Mouse (Mus musculus) MEL (cell line): ENCODE measurements around the gene Hoxb8. TPM values are rescaled to one million over a fixed set of nuclear protein-coding genes. Genes with fewer than 3 reads are reported as not detected.

ENCODE experiments used
- DNase-seq: peaks from one replicate; pipeline ENCODE4 v3.0.0; 2011; ENCODE audit warnings: low read depth, low spot score
- H3K27ac ChIP-seq: 2 replicates; pipeline ENCODE4 v1.5.1; 2012; ENCODE audit warnings: low read depth, mild to moderate bottlenecking, control low read depth, low read length, moderate library complexity; ENCODE audit not compliant: control insufficient read depth
- H3K27me3 ChIP-seq, 2 experiments: fragments of 150-350 bp in 1 of 2; sonication (generic) in 1 of 2; 2 replicates each; pipeline ENCODE4 v1.6.1; 2012; ENCODE audit warnings: low read length in 2 of 2, mild to moderate bottlenecking in 2 of 2, improper control_type of control experiment in 1 of 2, moderate library complexity in 1 of 2; ENCODE audit not compliant: insufficient read depth in 2 of 2, control insufficient read depth in 1 of 2
- H3K36me3 ChIP-seq, 2 experiments: 2 replicates each; pipeline ENCODE4 v1.6.1; 2012 to 2014; ENCODE audit warnings: low read length in 2 of 2, improper control_type of control experiment in 1 of 2, inconsistent platforms in 1 of 2, mild to moderate bottlenecking in 1 of 2; ENCODE audit not compliant: insufficient read depth in 2 of 2, control insufficient read depth in 1 of 2
- H3K4me1 ChIP-seq, 2 experiments: fragments of 150-350 bp in 1 of 2; sonication (generic) in 1 of 2; 2 replicates each; pipeline ENCODE4 v1.6.1; 2012; ENCODE audit warnings: low read length in 2 of 2, improper control_type of control experiment in 1 of 2, mild to moderate bottlenecking in 1 of 2; ENCODE audit not compliant: insufficient read depth in 2 of 2, control insufficient read depth in 1 of 2
- H3K4me3 ChIP-seq, 2 experiments: fragments of 150-350 bp in 1 of 2; sonication (generic) in 1 of 2; 2 replicates each; pipeline ENCODE4 v1.5.1; 2012; ENCODE audit warnings: low read depth in 2 of 2, low read length in 2 of 2, mild to moderate bottlenecking in 2 of 2, moderate library complexity in 2 of 2, control low read depth in 1 of 2, improper control_type of control experiment in 1 of 2; ENCODE audit not compliant: control insufficient read depth in 1 of 2, insufficient read depth in 1 of 2
- H3K79me2 ChIP-seq: 2 replicates; pipeline ENCODE4 v1.6.1; 2012; ENCODE audit warnings: mild to moderate bottlenecking, low read length, moderate library complexity; ENCODE audit not compliant: control insufficient read depth, poor library complexity, insufficient read depth
- H3K9ac ChIP-seq: 2 replicates; pipeline ENCODE4 v1.6.1; 2012; ENCODE audit warnings: low read depth, mild to moderate bottlenecking, control low read depth, low read length, moderate library complexity; ENCODE audit not compliant: control insufficient read depth, poor library complexity, severe bottlenecking
- H3K9me3 ChIP-seq: fragments of 150-350 bp; sonication (generic); replicated peaks from 2 replicates; pipeline ENCODE4 v1.6.1; 2012; ENCODE audit warnings: mild to moderate bottlenecking, low read length, improper control_type of control experiment, moderate library complexity; ENCODE audit not compliant: insufficient read depth
- CHD2 ChIP-seq: IDR thresholded peaks from 2 replicates; pipeline ENCODE4 v1.6.1; 2011; ENCODE audit warnings: low read length, improper control_type of control experiment
- CTCF ChIP-seq, 3 experiments: IDR thresholded peaks in 2 of 3; conservative IDR thresholded peaks in 1 of 3; 2 replicates each; pipeline ENCODE4 v1.5.1; 2011 to 2012; ENCODE audit warnings: low read length in 3 of 3, low read depth in 2 of 3, mild to moderate bottlenecking in 2 of 3, improper control_type of control experiment in 1 of 3, inconsistent platforms in 1 of 3, mixed read lengths in 1 of 3, moderate library complexity in 1 of 3; ENCODE audit not compliant: control insufficient read depth in 1 of 3, insufficient read depth in 1 of 3, poor library complexity in 1 of 3, severe bottlenecking in 1 of 3
- GABPA ChIP-seq: IDR thresholded peaks from 2 replicates; pipeline ENCODE4 v1.6.1; 2012; ENCODE audit warnings: low read depth, mild to moderate bottlenecking, inconsistent platforms, low read length, improper control_type of control experiment, moderate library complexity
- HCFC1 ChIP-seq: IDR thresholded peaks from 2 replicates; pipeline ENCODE4 v1.6.1; 2012; ENCODE audit warnings: low read depth, mild to moderate bottlenecking, inconsistent platforms, low read length, improper control_type of control experiment, moderate library complexity
- POLR2AphosphoS2 ChIP-seq: IDR thresholded peaks from 2 replicates; pipeline ENCODE4 v1.6.1; 2011; ENCODE audit warnings: low read length, improper control_type of control experiment
- RAD21 ChIP-seq: IDR thresholded peaks from 2 replicates; pipeline ENCODE4 v1.6.1; 2011; ENCODE audit warnings: mild to moderate bottlenecking, low read depth, low read length, improper control_type of control experiment
- SMC3 ChIP-seq: IDR thresholded peaks from 2 replicates; pipeline ENCODE4 v1.6.1; 2011; ENCODE audit warnings: low read depth, low read length, improper control_type of control experiment
- TAL1 ChIP-seq: IDR thresholded peaks from 2 replicates; pipeline ENCODE4 v1.6.1; 2012; ENCODE audit warnings: mild to moderate bottlenecking, inconsistent platforms, low read length, moderate library complexity, mixed read lengths
- TCF12 ChIP-seq: IDR thresholded peaks from 2 replicates; pipeline ENCODE4 v1.6.1; 2014; ENCODE audit warnings: low read depth, mild to moderate bottlenecking, inconsistent platforms, low read length, improper control_type of control experiment, moderate library complexity
- ZMIZ1 ChIP-seq: IDR thresholded peaks from 2 replicates; pipeline ENCODE4 v1.6.1; 2012; ENCODE audit warnings: low read depth, mild to moderate bottlenecking, inconsistent platforms, low read length, improper control_type of control experiment, moderate library complexity
- polyA plus RNA-seq, 2 experiments: library from polyadenylated mRNA; stranded (reverse) in 1 of 2; unstranded in 1 of 2; fragments of >175 nt in 1 of 2; fragments of >200 nt in 1 of 2; gene quantifications; 2 replicates each; pipeline versions ENCODE4 v1.2.1 to v1.2.4; 2012; ENCODE audit warnings: low replicate concordance in 2 of 2, low read depth in 1 of 2; ENCODE audit not compliant: insufficient read length in 2 of 2, insufficient read depth in 1 of 2, missing spikeins in 1 of 2
- total RNA-seq: library from RNA; depleted of rRNA; stranded (reverse); fragments of 300-350 nt; gene quantifications from 2 replicates; pipeline ENCODE4 v1.2.3, GENCODE M21; 2012

Gene Hoxb8
- total and polyA plus RNA-seq, 3 experiments: not detected

DNA sequence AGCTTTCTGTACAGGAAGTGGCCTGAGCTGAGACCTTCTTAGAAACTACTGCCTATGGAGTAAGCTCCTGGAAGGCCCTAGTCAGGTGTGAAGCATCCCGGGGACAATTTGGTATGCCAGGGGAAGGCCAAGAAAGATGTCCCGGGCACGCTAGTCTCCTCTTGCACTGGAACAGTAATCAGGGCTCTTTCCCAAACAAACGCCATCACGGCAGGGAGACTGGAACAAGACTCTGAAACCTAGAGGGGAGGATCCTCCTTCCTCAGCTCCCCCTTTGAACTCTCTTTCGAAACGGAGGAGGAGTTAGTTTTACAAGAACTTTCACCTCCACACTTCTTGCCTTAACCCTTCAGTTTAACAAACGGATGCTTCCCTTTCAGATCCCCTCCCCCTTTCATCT lies 50.4 kb downstream of the Hoxb8 start:
- no peak for TF ChIP-seq ZMIZ1
- TF ChIP-seq TCF12: no peak
- TF ChIP-seq HCFC1: no peak
- TF ChIP-seq SMC3: no peak
- no peak for TF ChIP-seq RAD21
- no peak for TF ChIP-seq CHD2
- no peak for TF ChIP-seq CTCF (IDR thresholded peaks at IDR 0.05 in 2 of 3, conservative IDR thresholded peaks at IDR 0.05 in 1 of 3; ENCODE audit: control insufficient read depth in 1 of 3, insufficient read depth in 1 of 3, low read depth in 2 of 3, low read length in 3 of 3, poor library complexity in 1 of 3, severe bottlenecking in 1 of 3)
- no peak for DNase-seq
- no peak overlapping the region for H3K4me3 ChIP-seq
- no peaks in the 10 kb centered on the region for H3K79me2 ChIP-seq
- no peaks in the 10 kb centered on the region for H3K4me1 ChIP-seq
- no peak overlapping the region for H3K27ac ChIP-seq
- peaks cover 4 to 8% of the 10 kb centered on the region in 2 experiments for H3K27me3 ChIP-seq
- no peak overlapping the region for H3K9ac ChIP-seq
- no peaks in the 10 kb centered on the region for H3K9me3 ChIP-seq
- no peaks in the 10 kb centered on the region for H3K36me3 ChIP-seq

DNA sequence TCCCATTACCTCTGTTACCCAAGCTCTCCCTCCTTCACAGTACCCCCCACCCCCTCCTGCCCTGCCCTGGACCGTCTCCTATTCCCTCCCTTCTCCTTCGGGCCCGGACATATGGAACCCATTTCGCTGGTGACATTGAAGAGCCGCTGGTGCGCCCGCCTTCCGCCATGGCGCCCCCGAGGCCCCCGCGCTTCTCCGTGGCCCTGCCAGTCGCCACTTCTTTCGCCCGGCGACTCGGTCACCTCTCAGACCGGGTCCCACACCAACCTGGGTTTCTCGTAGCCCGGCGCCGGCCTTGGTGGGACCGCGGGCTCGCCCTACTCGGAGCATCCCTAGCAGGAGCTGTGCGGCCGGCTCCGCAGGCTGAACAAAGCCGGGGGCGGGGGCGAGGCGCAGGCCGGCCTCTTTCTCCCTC lies 50.9 kb downstream of the Hoxb8 start:
- H3K4me3 ChIP-seq: no peak overlapping the region
- no peaks in the 10 kb centered on the region for H3K4me1 ChIP-seq
- H3K9ac ChIP-seq: no peak overlapping the region
- H3K79me2 ChIP-seq: no peaks in the 10 kb centered on the region
- H3K27ac ChIP-seq: no peak overlapping the region
- no peak for TF ChIP-seq GABPA
- no peak for TF ChIP-seq TAL1
- TF ChIP-seq CHD2: no peak
- DNase-seq: no peak
- H3K9me3 ChIP-seq: no peaks in the 10 kb centered on the region
- H3K36me3 ChIP-seq: no peaks in the 10 kb centered on the region
- peaks cover 6 to 8% of the 10 kb centered on the region in 2 experiments for H3K27me3 ChIP-seq

DNA sequence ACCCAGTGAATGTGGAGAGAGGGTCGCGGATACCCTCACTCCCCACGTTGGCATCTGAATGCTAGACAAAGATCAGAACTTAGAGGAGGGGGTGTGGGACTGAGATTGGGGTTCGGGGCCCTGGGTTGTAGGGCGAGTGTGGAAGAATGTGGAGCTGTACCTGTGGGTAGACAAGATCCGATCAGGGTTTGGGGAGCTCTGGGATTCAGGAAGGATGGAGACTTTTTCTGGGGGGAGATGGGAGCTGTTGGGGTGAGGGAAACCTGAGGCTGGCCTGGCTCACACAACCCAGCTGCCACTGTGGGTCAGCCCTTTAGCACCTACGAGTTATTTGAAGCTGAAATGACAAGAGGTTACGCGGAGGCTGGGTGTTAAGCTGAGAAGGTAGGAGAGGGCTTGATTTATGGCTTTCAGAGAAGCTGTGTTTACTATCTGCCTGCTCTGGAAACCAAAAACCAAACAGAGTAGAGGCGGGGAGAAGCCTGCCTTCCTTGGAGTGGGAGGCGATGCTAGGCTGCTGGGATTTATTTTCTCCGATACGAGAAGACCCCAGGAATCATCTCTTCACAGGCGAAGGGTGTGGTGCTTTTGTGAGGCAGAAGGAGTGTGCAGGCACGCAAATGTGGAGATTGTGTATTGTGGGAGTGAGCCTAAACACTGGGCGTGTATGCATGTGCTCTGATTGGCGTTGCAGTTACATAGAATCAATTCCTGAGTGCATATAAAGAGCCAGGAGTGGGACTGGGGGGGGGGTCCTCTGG lies 51.7 kb downstream of the Hoxb8 start:
- peaks cover 7 to 8% of the 10 kb centered on the region in 2 experiments for H3K27me3 ChIP-seq
- H3K9me3 ChIP-seq: no peaks in the 10 kb centered on the region
- no peak for TF ChIP-seq POLR2AphosphoS2
- no peak overlapping the region for H3K4me3 ChIP-seq
- H3K79me2 ChIP-seq: no peaks in the 10 kb centered on the region
- no peak overlapping the region for H3K27ac ChIP-seq
- no peaks in the 10 kb centered on the region for H3K4me1 ChIP-seq
- no peak overlapping the region for H3K9ac ChIP-seq
- H3K36me3 ChIP-seq: no peaks in the 10 kb centered on the region
- DNase-seq: no peak
